Mouse (Mus musculus) liver, adult 2 months (tissue): ENCODE data around the gene Rep15.

ENCODE experiments used
- CTCF ChIP-seq: fragments of 200-500 bp; IDR thresholded peaks from 2 replicates; pipeline ENCODE4 v1.5.1; 2011; ENCODE audit warnings: low read depth, low read length, control low read depth
- POLR2A ChIP-seq: fragments of 200-500 bp; IDR thresholded peaks from 2 replicates; pipeline ENCODE4 v1.6.1; 2011; ENCODE audit warnings: low read length, control low read depth; ENCODE audit not compliant: insufficient read depth; ENCODE audit errors: extremely low read depth

GRCm38 (mm10) chr6:147021181-147021580 lies 11.2 kb upstream of the Rep15 start:
- TF ChIP-seq CTCF (no peak), POLR2A (no peak)
